Mouse (Mus musculus) C2C12 (cell line): ENCODE measurements around the gene Enox1. TPM values are rescaled to one million over a fixed set of nuclear protein-coding genes. Genes with fewer than 3 reads are reported as not detected.

Source experiments
- H3K27me3 ChIP-seq: one replicate; pipeline ENCODE4 v1.6.1; 2011; ENCODE audit not compliant: control insufficient read depth, insufficient read depth, insufficient read length
- H3K36me3 ChIP-seq: one replicate; pipeline ENCODE4 v1.6.1; 2011; ENCODE audit not compliant: control insufficient read depth, insufficient read depth
- H3K4me3 ChIP-seq: one replicate; pipeline ENCODE4 v1.5.1; 2011; ENCODE audit warnings: mild to moderate bottlenecking, control low read depth; ENCODE audit not compliant: poor library complexity, insufficient read depth, severe bottlenecking
- H3K79me2 ChIP-seq: one replicate; pipeline ENCODE4 v1.6.1; 2011; ENCODE audit not compliant: control insufficient read depth, insufficient read depth
- H3K79me3 ChIP-seq: one replicate; pipeline ENCODE4 v1.6.1; 2011; ENCODE audit warnings: low read depth, control low read depth
- H3ac ChIP-seq: one replicate; pipeline ENCODE3; 2011; ENCODE audit warnings: low read depth; ENCODE audit not compliant: control insufficient read depth, insufficient read length
- CEBPB ChIP-seq: IDR thresholded peaks from one replicate; pipeline ENCODE4 v1.6.1; 2011; ENCODE audit warnings: low read depth, mild to moderate bottlenecking, control low read depth, moderate library complexity
- CTCF ChIP-seq: IDR thresholded peaks from one replicate; pipeline ENCODE4 v1.5.1; 2011; ENCODE audit not compliant: control insufficient read depth, insufficient read depth, insufficient read length
- FOSL1 ChIP-seq: IDR thresholded peaks from one replicate; pipeline ENCODE4 v1.8.0; 2011; ENCODE audit warnings: mild to moderate bottlenecking, low read length; ENCODE audit not compliant: poor library complexity, insufficient read depth, severe bottlenecking
- MAX ChIP-seq: IDR thresholded peaks from one replicate; pipeline ENCODE4 v1.6.1; 2011; ENCODE audit warnings: mild to moderate bottlenecking, control low read depth
- MYOD1 ChIP-seq: IDR thresholded peaks from one replicate; pipeline ENCODE4 v1.6.1; 2011; ENCODE audit warnings: low read depth; ENCODE audit not compliant: control insufficient read depth, insufficient read length
- MYOG ChIP-seq: IDR thresholded peaks from one replicate; pipeline ENCODE4 v1.6.1; 2011; ENCODE audit not compliant: control insufficient read depth, insufficient read length; ENCODE audit errors: extremely low read depth
- USF1 ChIP-seq: IDR thresholded peaks from one replicate; pipeline ENCODE4 v1.6.1; 2011; ENCODE audit warnings: low read depth, mild to moderate bottlenecking, control low read depth, moderate library complexity
- polyA plus RNA-seq: library from polyadenylated mRNA; unstranded; fragments of >200 nt; fragmentation: generic; extraction: Trizol; gene quantifications from one replicate; pipeline ENCODE4 v1.2.1, GENCODE M21; 2012; ENCODE audit warnings: missing spikeins

Enox1 gene
- polyA plus RNA-seq, 1 experiment: 0.75 TPM

DNA sequence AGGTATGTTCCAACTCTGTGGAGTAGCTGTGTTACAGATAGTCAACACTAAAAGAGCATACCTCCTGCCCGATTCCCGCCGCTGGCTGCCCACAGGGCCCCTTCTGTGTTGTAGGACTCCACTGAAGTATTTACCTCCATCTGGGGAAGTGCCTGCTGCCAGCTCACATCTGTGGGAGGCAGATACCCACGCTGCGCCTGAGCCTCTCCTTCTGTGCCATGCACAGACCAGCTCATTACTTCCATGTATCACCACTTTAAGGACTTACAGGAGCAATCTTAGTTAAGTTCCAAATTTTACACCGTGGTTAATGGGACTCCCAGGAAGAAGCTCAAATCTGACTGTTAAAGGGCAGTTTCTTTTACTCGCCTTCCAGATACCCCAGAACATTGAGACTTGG, 23.7 kb downstream of the Enox1 start:
- Histone ChIP-seq H3K4me3 (no peak overlapping the region), H3K79me3 (no peaks in the 10 kb centered on the region), H3K36me3 (no peaks in the 10 kb centered on the region), H3ac (no peak overlapping the region), H3K79me2 (no peaks in the 10 kb centered on the region), H3K27me3 (no peaks in the 10 kb centered on the region)
- TF ChIP-seq MAX: no peak
- no peak for TF ChIP-seq MYOG
- no peak for TF ChIP-seq CTCF
- no peak for TF ChIP-seq CEBPB
- no peak for TF ChIP-seq USF1

DNA sequence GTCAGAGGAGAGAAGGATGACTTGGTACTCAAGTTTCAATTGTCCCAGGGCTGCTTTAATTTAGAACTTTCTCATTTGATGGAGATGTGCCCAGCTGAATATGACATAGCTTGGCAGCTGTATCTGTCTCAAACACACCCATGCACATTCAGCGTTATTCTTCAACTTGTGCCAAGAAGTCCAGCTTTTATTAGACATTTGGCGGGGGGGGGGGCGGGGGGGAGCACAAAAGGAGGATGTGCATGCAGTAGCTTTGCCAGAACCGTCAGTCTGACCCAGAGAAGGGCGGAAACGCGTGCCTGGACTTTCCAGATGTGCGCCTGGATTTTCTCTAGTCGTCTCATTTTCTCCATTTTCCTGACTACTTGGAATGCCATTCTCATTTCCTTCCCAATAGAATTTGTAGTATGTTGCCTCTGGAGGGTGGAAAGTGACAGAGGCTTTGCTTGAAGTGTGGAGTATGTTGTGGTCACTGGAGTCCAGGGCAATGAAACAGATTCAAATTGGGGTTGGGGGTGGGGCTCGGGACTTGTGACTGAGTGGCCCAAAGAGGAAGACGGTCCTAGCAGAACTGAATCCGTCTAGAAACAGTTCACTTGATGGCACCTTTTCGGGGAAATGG, 24.3 kb downstream of the Enox1 start:
- no peak for TF ChIP-seq MAX
- no peak for TF ChIP-seq CEBPB
- no peak for TF ChIP-seq MYOD1
- TF ChIP-seq CTCF: no peak
- no peak for TF ChIP-seq MYOG
- TF ChIP-seq FOSL1: no peak
- no peak for TF ChIP-seq USF1
- Histone ChIP-seq H3K79me2 (no peaks in the 10 kb centered on the region), H3K27me3 (no peaks in the 10 kb centered on the region), H3K79me3 (no peaks in the 10 kb centered on the region), H3ac (no peak overlapping the region), H3K4me3 (no peak overlapping the region), H3K36me3 (no peaks in the 10 kb centered on the region)

DNA sequence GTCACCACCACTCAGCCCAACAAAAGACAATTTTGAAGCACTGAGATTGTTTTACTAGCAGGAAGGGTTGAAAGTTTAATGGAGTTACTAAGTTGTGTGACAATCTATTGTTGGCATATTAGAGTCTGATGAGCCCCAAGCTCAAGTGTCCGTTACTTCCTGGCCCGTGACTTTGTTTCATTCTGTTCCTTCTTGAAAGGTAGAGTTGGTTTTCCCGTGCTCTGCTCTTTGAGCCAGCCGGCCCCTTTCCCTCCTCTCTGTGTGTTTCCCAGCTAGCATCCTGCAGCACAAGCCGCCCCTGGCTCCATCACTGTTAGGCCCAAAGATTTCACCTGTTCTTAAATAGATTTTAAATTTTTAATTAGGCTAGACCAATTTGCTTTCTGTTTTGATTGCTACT, 26.9 kb downstream of the Enox1 start:
- TF ChIP-seq MYOG (no peak), FOSL1 (no peak), MAX (no peak), USF1 (no peak), MYOD1 (no peak)
- Histone ChIP-seq H3K79me3 (no peaks in the 10 kb centered on the region), H3K4me3 (no peak overlapping the region), H3K27me3 (no peaks in the 10 kb centered on the region), H3ac (no peak overlapping the region), H3K36me3 (no peaks in the 10 kb centered on the region), H3K79me2 (no peaks in the 10 kb centered on the region)

DNA sequence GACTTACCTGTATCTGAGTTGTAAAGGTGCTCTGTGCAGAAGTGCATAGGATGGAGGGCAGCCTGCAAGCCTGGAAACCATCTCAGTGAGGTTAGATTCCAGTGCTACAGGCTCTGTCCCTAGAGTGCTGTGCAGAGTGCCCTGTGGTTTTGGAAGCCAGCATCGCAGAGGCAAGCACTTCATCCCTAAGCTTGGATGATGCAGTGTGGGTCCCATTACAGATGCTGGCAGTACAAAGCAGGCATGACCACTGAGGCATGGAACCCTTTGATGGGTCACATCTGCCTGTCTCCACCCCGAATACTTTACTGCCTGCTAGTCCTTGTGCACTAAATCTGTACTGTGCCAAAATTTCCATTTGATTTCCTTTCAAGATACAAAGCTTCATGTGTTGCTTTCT, 33.6 kb downstream of the Enox1 start:
- Histone ChIP-seq H3K36me3 (no peaks in the 10 kb centered on the region), H3K79me2 (no peaks in the 10 kb centered on the region), H3K4me3 (no peak overlapping the region), H3K79me3 (no peaks in the 10 kb centered on the region), H3K27me3 (no peaks in the 10 kb centered on the region), H3ac (no peak overlapping the region)
- no peak for TF ChIP-seq USF1
- TF ChIP-seq MYOG: no peak
- no peak for TF ChIP-seq CEBPB
- no peak for TF ChIP-seq CTCF
- TF ChIP-seq MAX: no peak
- TF ChIP-seq FOSL1: no peak
- no peak for TF ChIP-seq MYOD1

DNA sequence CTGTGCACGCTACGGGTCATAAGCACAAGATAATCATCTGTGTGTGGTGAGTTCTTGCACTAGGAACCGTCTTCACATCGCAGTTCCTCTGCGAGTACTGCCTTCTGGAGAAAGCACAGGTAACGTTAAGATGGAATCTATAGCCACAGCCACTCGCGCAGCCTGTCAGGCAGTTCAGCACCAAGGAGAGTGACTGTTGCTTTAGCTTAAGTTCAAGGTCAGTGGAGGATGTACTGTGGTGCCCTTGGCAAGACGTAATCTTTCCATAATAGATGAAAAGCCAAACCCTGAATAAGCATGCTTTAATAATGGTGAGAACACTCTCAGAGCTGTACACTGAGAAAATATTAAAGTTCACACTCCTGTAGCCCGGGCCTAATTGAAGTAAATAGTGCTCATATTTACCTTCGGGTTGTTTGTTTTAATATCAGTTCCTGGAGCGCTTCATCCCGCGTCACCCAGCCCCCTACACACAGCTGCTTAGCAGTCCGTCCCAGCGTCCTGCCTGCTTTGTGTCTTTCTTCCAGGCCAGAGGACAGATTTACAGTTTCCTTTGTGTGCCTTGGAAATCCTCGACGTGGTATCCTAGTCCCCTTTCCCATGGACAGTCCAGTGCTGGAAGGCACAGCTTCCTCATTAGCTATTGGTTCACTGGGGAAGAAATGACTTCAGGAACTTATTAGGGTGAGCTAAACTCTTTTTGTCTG, 38.9 kb downstream of the Enox1 start:
- H3K79me3 ChIP-seq: no peaks in the 10 kb centered on the region
- no peak overlapping the region for H3K4me3 ChIP-seq
- no peak overlapping the region for H3ac ChIP-seq
- no peak for TF ChIP-seq CEBPB
- TF ChIP-seq USF1: no peak
- no peak for TF ChIP-seq MYOD1
- no peak for TF ChIP-seq MAX
- TF ChIP-seq CTCF: no peak
- TF ChIP-seq FOSL1: no peak
- no peak for TF ChIP-seq MYOG
- no peaks in the 10 kb centered on the region for H3K79me2 ChIP-seq
- no peaks in the 10 kb centered on the region for H3K27me3 ChIP-seq
- no peaks in the 10 kb centered on the region for H3K36me3 ChIP-seq

DNA sequence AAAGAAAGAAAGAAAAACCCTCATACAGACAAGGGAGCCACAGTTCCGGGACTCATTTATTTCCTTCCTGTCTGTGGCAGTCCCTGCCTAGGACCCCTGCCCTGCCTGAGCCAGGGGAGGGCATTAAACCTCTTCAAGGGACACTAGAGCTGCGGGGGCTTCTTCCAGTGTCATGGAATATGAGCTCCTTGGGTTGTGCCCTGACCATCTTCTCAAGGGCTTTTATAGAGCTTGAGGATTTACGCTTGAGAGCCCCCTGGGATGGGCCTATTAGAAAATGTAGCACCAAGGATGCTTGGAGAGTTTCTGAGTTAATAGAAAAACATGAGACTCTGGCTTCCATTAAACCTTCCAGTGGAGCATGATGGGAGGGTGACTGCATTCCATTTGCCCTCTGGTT, 39.7 kb downstream of the Enox1 start:
- H3K36me3 ChIP-seq: no peaks in the 10 kb centered on the region
- H3K79me2 ChIP-seq: no peaks in the 10 kb centered on the region
- H3ac ChIP-seq: no peak overlapping the region
- TF ChIP-seq MAX (no peak), CTCF (no peak), FOSL1 (no peak), MYOG (no peak), CEBPB (no peak)
- no peaks in the 10 kb centered on the region for H3K27me3 ChIP-seq
- H3K4me3 ChIP-seq: no peak overlapping the region
- no peaks in the 10 kb centered on the region for H3K79me3 ChIP-seq
